Mouse (Mus musculus) erythroblast, embryonic 14.5 days (primary cell): ENCODE measurements around the gene Vps13a. TPM values are rescaled to one million over a fixed set of nuclear protein-coding genes. Genes with fewer than 3 reads are reported as not detected.
A peak's percentile ranks its signal among the peaks of the same experiment; 100 is the strongest.
"Not testable (repeated sequence)": the region's sequence is repeated elsewhere in the genome, so short reads cannot be mapped to it uniquely, and the experiment has no call there.

ENCODE experiments used
- H3K27me3 ChIP-seq: 2 replicates; pipeline ENCODE4 v1.6.1; 2012; ENCODE audit warnings: inconsistent platforms; ENCODE audit not compliant: control insufficient read depth
- H3K36me3 ChIP-seq: 2 replicates; pipeline ENCODE4 v1.6.1; 2012; ENCODE audit warnings: mild to moderate bottlenecking, inconsistent platforms; ENCODE audit not compliant: control insufficient read depth
- H3K4me1 ChIP-seq: 2 replicates; pipeline ENCODE4 v1.6.1; 2012; ENCODE audit warnings: inconsistent platforms; ENCODE audit not compliant: control insufficient read depth
- H3K4me3 ChIP-seq: replicated peaks from 2 replicates; pipeline ENCODE3; 2012; ENCODE audit warnings: moderate library complexity, mild to moderate bottlenecking, inconsistent platforms
- H3K9me3 ChIP-seq: 2 replicates; pipeline ENCODE4 v1.6.1; 2012; ENCODE audit warnings: low read length, inconsistent platforms, mixed read lengths; ENCODE audit not compliant: control insufficient read depth
- GATA1 ChIP-seq: IDR thresholded peaks from 2 replicates; pipeline ENCODE4 v1.6.1; 2012; ENCODE audit warnings: low read length, inconsistent platforms, mixed read lengths
- TAL1 ChIP-seq: IDR thresholded peaks from 3 replicates; pipeline ENCODE4 v1.6.1; 2012; ENCODE audit warnings: low read length, inconsistent platforms, mixed read lengths
- polyA plus RNA-seq: library from polyadenylated mRNA; stranded (reverse); fragments of >175 nt; gene quantifications from 2 replicates; pipeline ENCODE4 v1.2.3, GENCODE M21; 2012

Gene Vps13a
- polyA plus RNA-seq, 1 experiment, result 0.27 TPM

DNA sequence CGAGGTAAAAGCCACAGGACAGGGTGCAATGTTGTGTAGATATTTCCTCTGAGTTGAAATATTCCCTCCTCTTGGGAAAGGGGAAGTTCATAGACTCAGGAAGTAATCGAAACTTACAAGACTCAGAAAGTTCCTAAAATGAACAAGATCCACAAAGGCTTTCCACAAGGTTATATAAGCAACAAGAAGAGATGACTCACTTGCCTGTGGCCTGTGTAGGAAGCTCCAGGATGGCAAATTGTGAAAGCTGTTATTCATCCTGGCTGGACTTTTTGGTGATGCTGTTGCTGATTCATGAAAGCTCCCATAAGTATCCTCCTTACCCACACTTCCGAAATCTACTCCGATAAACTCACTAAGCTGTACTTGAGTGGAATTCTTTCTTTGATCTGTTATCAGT, 17.2 kb upstream of the Vps13a start:
- Histone ChIP-seq H3K9me3 (no peaks in the 10 kb centered on the region), H3K4me3 (no peak overlapping the region), H3K27me3 (no peaks in the 10 kb centered on the region), H3K4me1 (no peaks in the 10 kb centered on the region), H3K36me3 (no peaks in the 10 kb centered on the region)
- no peak for TF ChIP-seq GATA1

GRCm38 (mm10) chr19:16794486-16794885, 13.8 kb upstream of the Vps13a start:
- not testable (repeated sequence) for H3K4me1 ChIP-seq, H3K4me3 ChIP-seq, H3K9me3 ChIP-seq, H3K36me3 ChIP-seq, H3K27me3 ChIP-seq

GRCm38 (mm10) chr19:16789930-16790329, 9.2 kb upstream of the Vps13a start:
- Histone ChIP-seq H3K4me3 (no peak overlapping the region), H3K4me1 (no peaks in the 10 kb centered on the region), H3K9me3 (no peaks in the 10 kb centered on the region), H3K27me3 (peaks cover 3% of the 10 kb centered on the region; the same call in 1 of the 2 replicates), H3K36me3 (no peaks in the 10 kb centered on the region)
- no peak for TF ChIP-seq GATA1
- no peak for TF ChIP-seq TAL1

DNA sequence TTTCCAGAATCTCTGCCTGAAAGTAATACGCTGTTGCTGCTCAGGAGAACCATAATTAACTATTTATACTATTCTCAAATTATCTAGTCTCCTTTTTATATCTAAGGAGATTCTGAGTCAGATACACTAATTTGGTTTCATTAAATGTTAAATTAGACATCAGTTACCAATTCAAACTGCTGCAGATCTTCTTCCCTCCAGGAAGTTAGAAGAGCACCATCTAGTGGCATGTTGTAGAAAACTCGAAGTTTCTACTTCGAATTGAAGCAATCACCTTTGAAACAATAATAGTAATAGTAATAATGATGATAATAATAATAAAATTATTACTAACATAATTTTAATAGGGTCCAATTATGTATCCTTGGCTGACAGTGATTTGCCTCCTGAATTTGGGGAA, 4.1 kb upstream of the Vps13a start:
- H3K4me1 ChIP-seq, result peaks cover 17% of the 10 kb centered on the region
- TF ChIP-seq GATA1, result no peak
- no peak for TF ChIP-seq TAL1
- no peak overlapping the region for H3K4me3 ChIP-seq
- H3K36me3 ChIP-seq, result no peaks in the 10 kb centered on the region
- peaks cover 5% of the 10 kb centered on the region for H3K27me3 ChIP-seq
- no peaks in the 10 kb centered on the region for H3K9me3 ChIP-seq

- Histone ChIP-seq H3K4me3 (peak overlapping the region; percentile 95), H3K4me1 (peaks cover 41% of the 10 kb centered on the region), H3K36me3 (no peaks in the 10 kb centered on the region; the same call in 1 of the 2 replicates), H3K27me3 (peaks cover 5% of the 10 kb centered on the region), H3K9me3 (no peaks in the 10 kb centered on the region)
- TF ChIP-seq GATA1, result no peak
- TF ChIP-seq TAL1, result no peak
These were observed 780 bp upstream of the Vps13a start for GRCm38 (mm10) chr19:16781406-16782019.

GRCm38 (mm10) chr19:16780251-16780783, 416 bp downstream of the Vps13a start:
- peaks cover 45% of the 10 kb centered on the region for H3K4me1 ChIP-seq
- peaks cover 3% of the 10 kb centered on the region for H3K36me3 ChIP-seq
- no peak for TF ChIP-seq TAL1
- no peak for TF ChIP-seq GATA1
- peak overlapping the region; percentile 95 for H3K4me3 ChIP-seq
- no peaks in the 10 kb centered on the region for H3K9me3 ChIP-seq
- peaks cover 5% of the 10 kb centered on the region for H3K27me3 ChIP-seq

DNA sequence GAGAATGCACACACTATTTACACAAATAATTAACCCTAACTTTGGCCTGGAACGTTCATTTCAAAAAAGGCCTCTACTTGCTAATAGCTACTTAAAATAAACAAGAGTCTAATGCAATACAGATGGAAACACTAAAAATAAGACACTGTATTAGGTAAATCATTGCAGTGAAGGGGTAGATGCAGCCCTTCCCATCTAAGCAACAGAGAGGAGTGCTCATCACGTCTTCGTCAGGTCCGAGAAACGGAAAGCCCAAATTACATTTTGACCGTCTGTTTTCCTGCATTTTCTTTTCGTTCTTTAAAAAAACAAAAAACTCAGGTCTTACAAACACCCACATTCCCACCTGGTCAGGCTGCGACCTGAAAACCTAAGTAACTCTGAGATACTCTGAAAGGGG, 947 bp downstream of the Vps13a start:
- H3K4me1 ChIP-seq, result peaks cover 45% of the 10 kb centered on the region
- peaks cover 5% of the 10 kb centered on the region for H3K27me3 ChIP-seq
- H3K36me3 ChIP-seq, result peaks cover 3% of the 10 kb centered on the region
- TF ChIP-seq TAL1, result no peak
- no peak for TF ChIP-seq GATA1
- H3K4me3 ChIP-seq, result peak overlapping the region; percentile 95
- no peaks in the 10 kb centered on the region for H3K9me3 ChIP-seq

GRCm38 (mm10) chr19:16779281-16779680, 1.5 kb downstream of the Vps13a start:
- H3K36me3 ChIP-seq, result peaks cover 3% of the 10 kb centered on the region
- peak overlapping the region; percentile 95 for H3K4me3 ChIP-seq
- H3K4me1 ChIP-seq, result peaks cover 45% of the 10 kb centered on the region
- no peak for TF ChIP-seq TAL1
- TF ChIP-seq GATA1, result no peak
- H3K27me3 ChIP-seq, result peaks cover 5% of the 10 kb centered on the region
- no peaks in the 10 kb centered on the region for H3K9me3 ChIP-seq

DNA sequence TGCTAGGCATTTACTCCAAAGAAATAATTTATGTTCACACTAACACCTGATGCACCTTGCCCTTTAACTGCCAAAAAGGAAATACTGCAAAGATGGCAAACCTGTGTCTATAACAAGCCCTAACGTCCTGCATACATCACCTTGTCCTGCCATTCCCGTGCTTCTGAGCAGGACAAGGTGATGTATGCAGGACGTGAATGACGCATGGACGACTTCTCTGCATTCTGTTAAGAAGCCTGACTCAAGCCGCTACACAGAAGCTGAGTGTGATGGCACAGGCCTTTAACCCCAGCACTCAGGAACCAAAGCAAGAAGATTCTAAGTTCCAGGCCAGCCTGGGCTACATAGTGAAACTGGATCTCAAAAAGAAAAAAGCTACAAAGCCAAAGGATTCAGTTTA, 2.2 kb downstream of the Vps13a start:
- Histone ChIP-seq H3K4me3 (peak overlapping the region; percentile 39), H3K36me3 (peaks cover 3% of the 10 kb centered on the region)

DNA sequence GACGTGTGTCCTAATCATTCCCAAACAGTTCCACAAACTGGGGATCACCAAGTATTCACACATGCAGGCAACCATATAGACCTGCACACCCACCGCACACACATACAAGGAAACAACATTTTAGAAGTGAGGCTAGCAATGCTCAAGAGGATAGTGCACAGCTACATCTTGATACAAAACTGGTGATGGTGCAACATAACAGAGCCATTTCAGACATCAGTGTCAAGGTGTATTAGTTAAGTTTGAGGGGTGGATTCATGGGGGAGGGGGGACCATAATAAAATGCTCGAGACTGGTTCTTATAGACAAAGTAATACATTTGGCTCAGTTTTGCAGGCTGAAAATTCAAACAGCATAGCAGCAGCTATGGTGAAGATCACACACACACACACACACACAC, 2.8 kb downstream of the Vps13a start:
- Histone ChIP-seq H3K4me3 (peak overlapping the region; percentile 39), H3K36me3 (peaks cover 3% of the 10 kb centered on the region), H3K9me3 (no peaks in the 10 kb centered on the region), H3K27me3 (peaks cover 4% of the 10 kb centered on the region), H3K4me1 (peaks cover 50% of the 10 kb centered on the region)
- no peak for TF ChIP-seq GATA1
- no peak for TF ChIP-seq TAL1

More for the DNA sequence above, 2.2 kb downstream of the Vps13a start:
- Histone ChIP-seq H3K9me3 (no peaks in the 10 kb centered on the region), H3K4me1 (peaks cover 49% of the 10 kb centered on the region), H3K27me3 (peaks cover 5% of the 10 kb centered on the region)
- TF ChIP-seq TAL1 (no peak), GATA1 (no peak)

DNA sequence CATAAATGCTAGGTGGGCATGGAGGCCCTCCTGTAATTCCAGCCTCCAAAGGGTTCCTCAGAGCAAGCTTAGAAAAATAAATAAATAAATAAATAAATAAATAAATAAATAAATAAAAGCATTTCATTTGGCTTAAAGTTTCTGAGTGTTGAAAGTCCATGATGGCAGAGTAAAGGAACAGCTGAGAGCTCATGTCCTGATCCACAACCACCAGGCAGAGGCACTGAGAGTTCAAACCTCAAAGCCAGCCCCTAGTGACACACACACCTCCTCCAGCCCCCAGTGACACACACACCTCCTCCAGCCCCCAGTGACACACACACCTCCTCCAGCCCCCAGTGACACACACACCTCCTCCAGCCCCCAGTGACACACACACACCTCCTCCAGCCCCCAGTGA, 3.3 kb downstream of the Vps13a start:
- not testable (repeated sequence) for H3K36me3 ChIP-seq, H3K4me3 ChIP-seq, H3K27me3 ChIP-seq, H3K9me3 ChIP-seq
- H3K4me1 ChIP-seq, result peaks cover 47% of the 10 kb centered on the region
